18 mouse cellular contexts compared by ENCODE assay signal in the genomic region with DNA sequence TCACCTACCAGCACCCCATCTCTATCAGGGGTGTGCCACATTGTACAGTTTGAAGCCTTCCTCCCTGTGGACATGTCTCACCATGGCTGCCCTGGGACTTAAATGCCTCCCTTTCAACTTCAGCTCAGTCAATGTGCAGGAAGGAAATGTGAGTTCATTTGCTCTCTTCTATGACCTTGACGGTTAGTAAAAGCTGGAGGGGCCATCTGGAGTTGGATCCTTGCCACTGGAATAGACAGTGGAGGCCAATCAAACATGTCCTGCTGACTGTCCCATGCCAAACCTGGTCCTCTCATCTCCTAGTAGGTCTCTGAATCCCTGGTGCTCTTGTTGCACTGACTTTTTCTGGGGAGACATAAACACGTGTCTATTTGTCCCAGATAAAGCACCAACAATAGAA.
"Had no signal": no experiment of that assay in that cellular context is flagged by ENCODE, and none has a peak within 500 bp of the region (broad histone marks: within the 10 kb centered on the region; RNA-seq: fewer than 3 reads in every experiment).

No protein-coding gene starts in this region.

- H3K9ac ChIP-seq: liver, embryonic 13.5 days; midbrain, embryonic 13.5 days; neural tube, embryonic 13.5 days; stomach, embryonic 15.5 days had no signal

- H3K36me3 ChIP-seq: liver, embryonic 13.5 days; midbrain, embryonic 10.5 days; midbrain, embryonic 13.5 days; neural tube, embryonic 13.5 days; stomach, embryonic 15.5 days had no signal

- ATAC-seq: lung, postnatal 0 days; midbrain, embryonic 13.5 days; midbrain, embryonic 16.5 days had no signal

- H3K27me3 ChIP-seq: liver, embryonic 13.5 days; midbrain, embryonic 13.5 days; neural tube, embryonic 13.5 days; stomach, embryonic 15.5 days had no signal

- H3K27ac ChIP-seq: liver, embryonic 13.5 days; midbrain, embryonic 10.5 days; midbrain, embryonic 13.5 days; neural tube, embryonic 13.5 days; stomach, embryonic 15.5 days had no signal

- H3K4me1 ChIP-seq: liver, embryonic 13.5 days; megakaryocyte, embryonic 14.5 days; midbrain, embryonic 10.5 days; midbrain, embryonic 13.5 days; stomach, embryonic 15.5 days had no signal

- H3K4me2 ChIP-seq: liver, embryonic 13.5 days; midbrain, embryonic 13.5 days; neural tube, embryonic 13.5 days; stomach, embryonic 15.5 days had no signal

- DNase-seq: kidney, adult 9 months; kidney, postnatal 14 days; kidney, postnatal 4 days; liver, embryonic 13.5 days; lung, adult 2 months; lung, postnatal 36 days; retina, postnatal 1 day; right cerebral cortex, postnatal 25 days; spleen, adult 18-20 months; thymus, postnatal 25 days had no signal

- H3K9me3 ChIP-seq: liver, embryonic 13.5 days; megakaryocyte, embryonic 14.5 days; midbrain, embryonic 10.5 days; midbrain, embryonic 13.5 days; neural tube, embryonic 13.5 days; stomach, embryonic 15.5 days had no signal

- H3K4me3 ChIP-seq: liver, embryonic 13.5 days; megakaryocyte, embryonic 14.5 days; midbrain, embryonic 10.5 days; midbrain, embryonic 13.5 days; myocyte; neural tube, embryonic 13.5 days; stomach, embryonic 15.5 days had no signal
